Mouse (Mus musculus): ENCODE results near the gene Atg16l1.

Atg16l1 gene

GRCm38 (mm10) chr1:87828926-87829580 is 73.4 kb downstream of the Atg16l1 start:
- no peak for DNase-seq (ENCODE audit: low read depth, low spot score)

GRCm38 (mm10) chr1:87829621-87830211 is 74.0 kb downstream of the Atg16l1 start:
- no peak for DNase-seq (ENCODE audit: low read depth, low spot score)

- DNase-seq (ENCODE audit: low read depth, low spot score), result no peak
These were observed 80.8 kb downstream of the Atg16l1 start for GRCm38 (mm10) chr1:87836453-87836852.

- DNase-seq (ENCODE audit: low read depth, low spot score), result no peak
These were observed 81.3 kb downstream of the Atg16l1 start for GRCm38 (mm10) chr1:87837018-87837417.

GRCm38 (mm10) chr1:87840411-87841208 is 84.9 kb downstream of the Atg16l1 start:
- no peak for DNase-seq (ENCODE audit: low read depth, low spot score)

Measured in c-Kit-negative CD71-positive TER-119-positive erythroid progenitor cells, embryonic 14.5 days (primary cell).